Mouse (Mus musculus) ES-E14 (cell line): Measurements from ENCODE around the gene Ssc4d.

Experiments used
- CHD2 ChIP-seq: IDR thresholded peaks from 2 replicates; pipeline ENCODE4 v1.6.1; 2014; ENCODE audit warnings: mild to moderate bottlenecking, low read depth, low read length, inconsistent platforms
- HCFC1 ChIP-seq: IDR thresholded peaks from 2 replicates; pipeline ENCODE4 v1.6.1; 2012; ENCODE audit warnings: low read length, inconsistent platforms, borderline replicate concordance; ENCODE audit not compliant: insufficient read depth
- ZNF384 ChIP-seq: IDR thresholded peaks from 2 replicates; pipeline ENCODE4 v1.6.1; 2012; ENCODE audit warnings: low read depth, low read length, inconsistent platforms

DNA sequence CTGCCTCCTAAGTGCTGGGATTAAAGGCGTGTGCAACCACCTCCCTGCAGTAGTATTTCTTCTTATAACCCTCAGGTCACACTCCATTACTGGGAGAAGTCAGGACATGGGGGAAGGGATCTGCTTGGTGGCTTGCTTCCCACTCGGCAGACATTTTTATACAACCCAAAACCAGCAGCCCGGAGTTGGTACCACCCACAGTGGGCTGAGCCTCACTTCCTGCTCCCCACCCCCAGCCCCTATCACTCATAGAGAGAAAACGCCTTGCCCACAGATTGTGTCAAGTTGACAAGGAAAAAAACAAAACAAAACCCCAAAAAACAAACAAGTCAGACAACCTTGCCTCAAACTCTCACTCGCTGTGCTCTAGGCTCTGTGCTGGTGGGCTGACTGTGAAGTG, 61.1 kb downstream of the Ssc4d start:
- no peak for TF ChIP-seq HCFC1
- no peak for TF ChIP-seq CHD2
- TF ChIP-seq ZNF384 = no peak
